Mouse (Mus musculus) embryonic facial prominence, embryonic 11.5 days (tissue): ENCODE measurements around the gene Slc27a1. TPM values are rescaled to one million over a fixed set of nuclear protein-coding genes. Genes with fewer than 3 reads are reported as not detected.

Source experiments
- ATAC-seq: fragments of 200-750 bp; cut with Nextera tagmentation; replicated peaks from 2 replicates; pipeline ENCODE4 v1.8.0; 2017; ENCODE audit warnings: low read depth; ENCODE audit not compliant: insufficient number of reproducible peaks, low FRiP score, low TSS enrichment
- DNase-seq: peaks from one replicate; pipeline ENCODE4 v3.0.0-alpha.2; 2015; ENCODE audit warnings: low spot score
- H3K27ac ChIP-seq: fragments of 300-500 bp; sonication (generic); replicated peaks from 2 replicates; pipeline ENCODE4 v1.5.1; 2014; ENCODE audit warnings: mild to moderate bottlenecking, low read depth, low read length, control low read depth
- H3K27me3 ChIP-seq: fragments of 300-500 bp; sonication (generic); 2 replicates; pipeline ENCODE4 v1.6.1; 2014; ENCODE audit warnings: mild to moderate bottlenecking, low read length, moderate library complexity, mixed read lengths; ENCODE audit not compliant: control insufficient read depth, insufficient read depth
- H3K36me3 ChIP-seq: fragments of 300-500 bp; sonication (generic); replicated peaks from 2 replicates; pipeline ENCODE4 v1.6.1; 2014; ENCODE audit warnings: low read depth, mild to moderate bottlenecking, low read length, moderate library complexity, mixed read lengths; ENCODE audit not compliant: control insufficient read depth, insufficient read depth
- H3K4me1 ChIP-seq: fragments of 300-500 bp; sonication (generic); 2 replicates; pipeline ENCODE4 v1.6.1; 2014; ENCODE audit warnings: low read length, mixed read lengths; ENCODE audit not compliant: control insufficient read depth, insufficient read depth
- H3K4me2 ChIP-seq: fragments of 300-500 bp; sonication (generic); 2 replicates; pipeline ENCODE4 v1.6.1; 2014; ENCODE audit warnings: low read depth, mild to moderate bottlenecking, control low read depth, low read length, moderate library complexity
- H3K4me3 ChIP-seq: fragments of 300-500 bp; sonication (generic); 2 replicates; pipeline ENCODE4 v1.5.1; 2014; ENCODE audit warnings: low read depth, low read length, control low read depth
- H3K9ac ChIP-seq: fragments of 300-500 bp; sonication (generic); replicated peaks from 2 replicates; pipeline ENCODE4 v1.6.1; 2014; ENCODE audit warnings: mild to moderate bottlenecking, control low read depth, low read length
- H3K9me3 ChIP-seq: fragments of 300-500 bp; sonication (generic); replicated peaks from 2 replicates; pipeline ENCODE4 v1.6.1; 2016; ENCODE audit warnings: mild to moderate bottlenecking, low read length, inconsistent platforms, mixed read lengths; ENCODE audit not compliant: control insufficient read depth
- WGBS: fragments of 180-500 bp; shearing (Covaris S2); extraction: QIAGEN DNeasy Blood & Tissue Kit; methylation state at CpG from one replicate; pipeline ENCODE4 v1.1.7; 2014; 5-methylcytosine and 5-hydroxymethylcytosine counted together
- polyA plus RNA-seq: library from polyadenylated mRNA; unstranded; fragments of >200 nt; fragmentation: Nextera tagmentation; extraction: Ambion mirVana; gene quantifications from 2 replicates; pipeline ENCODE4 v1.2.1, GENCODE M21; 2014

Gene Slc27a1
- polyA plus RNA-seq, 1 experiment from 2014 or later = 11.2 TPM

- peaks cover 5% of the 10 kb centered on the region for H3K27me3 ChIP-seq
- H3K4me1 ChIP-seq = no peaks in the 10 kb centered on the region; the same call in 1 of the 2 replicates
- peak; percentile 74 for ATAC-seq
- no peaks in the 10 kb centered on the region for H3K9me3 ChIP-seq
- peak overlapping the region; percentile 59 for H3K4me3 ChIP-seq
- peak overlapping the region; percentile 90 for H3K4me2 ChIP-seq
- 0 out of 2 replicates have a peak overlapping the region, but pooled peaks have one; percentile 1 for H3K27ac ChIP-seq
- under 1% methylated on average over 51 of the region's 51 CpGs for WGBS
- peak; percentile 93 for DNase-seq
- no peaks in the 10 kb centered on the region for H3K36me3 ChIP-seq
- H3K9ac ChIP-seq = peak overlapping the region; percentile 32
Measured at GRCm38 (mm10) chr8:71569366-71570290, 946 bp downstream of the Slc27a1 start.

- Histone ChIP-seq H3K27me3 (peaks cover 5% of the 10 kb centered on the region), H3K9ac (peak overlapping the region; percentile 65), H3K9me3 (no peaks in the 10 kb centered on the region), H3K4me2 (peak overlapping the region; percentile 90), H3K27ac (no peak overlapping the region; the same call in 1 of the 2 replicates), H3K4me3 (peak overlapping the region; percentile 59), H3K36me3 (no peaks in the 10 kb centered on the region), H3K4me1 (no peaks in the 10 kb centered on the region; the same call in 1 of the 2 replicates)
- WGBS = 1% methylated on average over 41 of the region's 41 CpGs
- peak; percentile 96 for DNase-seq
- peak; percentile 85 for ATAC-seq
Measured at GRCm38 (mm10) chr8:71570291-71570954, 1.7 kb downstream of the Slc27a1 start.

- H3K4me2 ChIP-seq = no peak overlapping the region
- no peaks in the 10 kb centered on the region; the same call in 1 of the 2 replicates for H3K4me1 ChIP-seq
- no peaks in the 10 kb centered on the region for H3K9me3 ChIP-seq
- ATAC-seq (no peak), DNase-seq (no peak)
- no peak overlapping the region for H3K27ac ChIP-seq
- peaks cover 5% of the 10 kb centered on the region for H3K27me3 ChIP-seq
- no peak overlapping the region for H3K4me3 ChIP-seq
- WGBS = 83% methylated on average over 2 of the region's 2 CpGs
- no peaks in the 10 kb centered on the region for H3K36me3 ChIP-seq
- H3K9ac ChIP-seq = no peak overlapping the region
Measured at GRCm38 (mm10) chr8:71572077-71572476, 3.4 kb downstream of the Slc27a1 start.

GRCm38 (mm10) chr8:71572847-71573633, 4.4 kb downstream of the Slc27a1 start:
- DNase-seq = no peak
- no peak overlapping the region for H3K27ac ChIP-seq
- H3K4me3 ChIP-seq = no peak overlapping the region
- ATAC-seq = no peak
- H3K4me1 ChIP-seq = no peaks in the 10 kb centered on the region; the same call in 1 of the 2 replicates
- 75% methylated on average over 9 of the region's 9 CpGs for WGBS
- H3K27me3 ChIP-seq = peaks cover 5% of the 10 kb centered on the region
- H3K9ac ChIP-seq = no peak overlapping the region
- H3K4me2 ChIP-seq = no peak overlapping the region
- no peaks in the 10 kb centered on the region for H3K9me3 ChIP-seq
- H3K36me3 ChIP-seq = no peaks in the 10 kb centered on the region

- DNase-seq (no peak), ATAC-seq (no peak)
- no peaks in the 10 kb centered on the region for H3K27me3 ChIP-seq
- H3K4me2 ChIP-seq = no peak overlapping the region
- no peak overlapping the region for H3K4me3 ChIP-seq
- H3K36me3 ChIP-seq = no peaks in the 10 kb centered on the region
- H3K9ac ChIP-seq = no peak overlapping the region
- H3K4me1 ChIP-seq = no peaks in the 10 kb centered on the region; the same call in 1 of the 2 replicates
- no peak overlapping the region for H3K27ac ChIP-seq
- WGBS = 82% methylated on average over 7 of the region's 7 CpGs
- no peaks in the 10 kb centered on the region for H3K9me3 ChIP-seq
Measured at GRCm38 (mm10) chr8:71574426-71574825, 5.7 kb downstream of the Slc27a1 start.

GRCm38 (mm10) chr8:71575020-71575419, 6.3 kb downstream of the Slc27a1 start:
- Histone ChIP-seq H3K4me2 (no peak overlapping the region), H3K27me3 (no peaks in the 10 kb centered on the region)
- WGBS = 38% methylated on average over 1 of the region's 1 CpGs

GRCm38 (mm10) chr8:71577856-71578387, 9.2 kb downstream of the Slc27a1 start:
- no peak overlapping the region for H3K9ac ChIP-seq
- WGBS = 70% methylated on average over 4 of the region's 4 CpGs
- no peak for DNase-seq
- ATAC-seq = no peak
- no peak overlapping the region for H3K4me2 ChIP-seq
- H3K27me3 ChIP-seq = no peaks in the 10 kb centered on the region
- H3K4me3 ChIP-seq = no peak overlapping the region
- H3K27ac ChIP-seq = no peak overlapping the region
- H3K9me3 ChIP-seq = no peaks in the 10 kb centered on the region
- no peaks in the 10 kb centered on the region; the same call in none of the 2 replicates for H3K36me3 ChIP-seq
- H3K4me1 ChIP-seq = no peaks in the 10 kb centered on the region

More at GRCm38 (mm10) chr8:71575020-71575419, 6.3 kb downstream of the Slc27a1 start:
- DNase-seq (no peak), ATAC-seq (no peak)
- no peak overlapping the region for H3K9ac ChIP-seq
- no peaks in the 10 kb centered on the region; the same call in 1 of the 2 replicates for H3K36me3 ChIP-seq
- no peaks in the 10 kb centered on the region for H3K9me3 ChIP-seq
- H3K27ac ChIP-seq = no peak overlapping the region
- H3K4me1 ChIP-seq = no peaks in the 10 kb centered on the region; the same call in 1 of the 2 replicates
- no peak overlapping the region for H3K4me3 ChIP-seq
